Mouse (Mus musculus) embryonic facial prominence, embryonic 11.5 days (tissue): ENCODE results near the gene Gfm1. TPM values are rescaled to one million over a fixed set of nuclear protein-coding genes. Genes with fewer than 3 reads are reported as not detected.

ENCODE experiments used
- ATAC-seq: fragments of 200-750 bp; cut with Nextera tagmentation; replicated peaks from 2 replicates; pipeline ENCODE4 v1.8.0; 2017; ENCODE audit warnings: low read depth; ENCODE audit not compliant: insufficient number of reproducible peaks, low FRiP score, low TSS enrichment
- DNase-seq: peaks from one replicate; pipeline ENCODE4 v3.0.0-alpha.2; 2015; ENCODE audit warnings: low spot score
- H3K27ac ChIP-seq: fragments of 300-500 bp; sonication (generic); replicated peaks from 2 replicates; pipeline ENCODE4 v1.5.1; 2014; ENCODE audit warnings: mild to moderate bottlenecking, low read depth, low read length, control low read depth
- H3K27me3 ChIP-seq: fragments of 300-500 bp; sonication (generic); 2 replicates; pipeline ENCODE4 v1.6.1; 2014; ENCODE audit warnings: mild to moderate bottlenecking, low read length, moderate library complexity, mixed read lengths; ENCODE audit not compliant: control insufficient read depth, insufficient read depth
- H3K36me3 ChIP-seq: fragments of 300-500 bp; sonication (generic); replicated peaks from 2 replicates; pipeline ENCODE4 v1.6.1; 2014; ENCODE audit warnings: low read depth, mild to moderate bottlenecking, low read length, moderate library complexity, mixed read lengths; ENCODE audit not compliant: control insufficient read depth, insufficient read depth
- H3K4me1 ChIP-seq: fragments of 300-500 bp; sonication (generic); 2 replicates; pipeline ENCODE4 v1.6.1; 2014; ENCODE audit warnings: low read length, mixed read lengths; ENCODE audit not compliant: control insufficient read depth, insufficient read depth
- H3K4me2 ChIP-seq: fragments of 300-500 bp; sonication (generic); 2 replicates; pipeline ENCODE4 v1.6.1; 2014; ENCODE audit warnings: low read depth, mild to moderate bottlenecking, control low read depth, low read length, moderate library complexity
- H3K4me3 ChIP-seq: fragments of 300-500 bp; sonication (generic); 2 replicates; pipeline ENCODE4 v1.5.1; 2014; ENCODE audit warnings: low read depth, low read length, control low read depth
- H3K9ac ChIP-seq: fragments of 300-500 bp; sonication (generic); replicated peaks from 2 replicates; pipeline ENCODE4 v1.6.1; 2014; ENCODE audit warnings: mild to moderate bottlenecking, control low read depth, low read length
- H3K9me3 ChIP-seq: fragments of 300-500 bp; sonication (generic); replicated peaks from 2 replicates; pipeline ENCODE4 v1.6.1; 2016; ENCODE audit warnings: mild to moderate bottlenecking, low read length, inconsistent platforms, mixed read lengths; ENCODE audit not compliant: control insufficient read depth
- WGBS: fragments of 180-500 bp; shearing (Covaris S2); extraction: QIAGEN DNeasy Blood & Tissue Kit; methylation state at CpG from one replicate; pipeline ENCODE4 v1.1.7; 2014; 5-methylcytosine and 5-hydroxymethylcytosine counted together
- polyA plus RNA-seq: library from polyadenylated mRNA; unstranded; fragments of >200 nt; fragmentation: Nextera tagmentation; extraction: Ambion mirVana; gene quantifications from 2 replicates; pipeline ENCODE4 v1.2.1, GENCODE M21; 2014

Gene Gfm1
- polyA plus RNA-seq, 1 experiment from 2014 or later = 68.0 TPM

GRCm38 (mm10) chr3:67520568-67521143, 90.8 kb downstream of the Gfm1 start:
- WGBS = 83% methylated on average over 5 of the region's 5 CpGs
- no peak overlapping the region for H3K4me3 ChIP-seq
- H3K4me1 ChIP-seq = no peaks in the 10 kb centered on the region
- peaks cover 1% of the 10 kb centered on the region for H3K27me3 ChIP-seq
- DNase-seq (no peak), ATAC-seq (no peak)
- no peak overlapping the region for H3K4me2 ChIP-seq
- no peaks in the 10 kb centered on the region for H3K36me3 ChIP-seq
- H3K9ac ChIP-seq = no peak overlapping the region
- H3K9me3 ChIP-seq = no peaks in the 10 kb centered on the region
- no peak overlapping the region for H3K27ac ChIP-seq

DNA sequence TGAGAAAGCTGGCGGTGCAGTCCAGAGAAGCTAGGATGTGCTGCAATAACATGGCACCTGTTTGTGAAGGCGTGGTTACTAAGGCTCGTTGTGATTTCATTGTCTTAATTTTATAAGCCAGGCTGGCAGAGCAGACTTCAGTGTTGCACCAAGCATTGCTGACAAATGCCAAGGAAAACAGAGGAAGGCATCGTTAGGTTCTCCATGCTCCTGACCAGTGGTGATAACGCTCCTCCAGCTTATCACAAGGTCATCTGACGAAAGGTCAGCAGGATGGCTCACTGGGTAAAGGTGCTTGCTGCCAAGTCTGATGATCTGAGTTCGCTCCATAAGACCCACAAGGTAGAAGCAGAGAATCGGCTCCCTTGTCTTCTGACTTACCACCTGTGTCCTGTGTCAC, 92.8 kb downstream of the Gfm1 start:
- 86% methylated on average over 8 of the region's 8 CpGs for WGBS
- ATAC-seq (no peak), DNase-seq (no peak)
- Histone ChIP-seq H3K36me3 (no peaks in the 10 kb centered on the region), H3K27me3 (no peaks in the 10 kb centered on the region), H3K4me1 (no peaks in the 10 kb centered on the region), H3K9ac (no peak overlapping the region), H3K4me2 (no peak overlapping the region), H3K27ac (no peak overlapping the region), H3K4me3 (no peak overlapping the region), H3K9me3 (no peaks in the 10 kb centered on the region)

GRCm38 (mm10) chr3:67524768-67525167, 94.9 kb downstream of the Gfm1 start:
- Histone ChIP-seq H3K4me2 (no peak overlapping the region), H3K27ac (no peak overlapping the region), H3K4me1 (no peaks in the 10 kb centered on the region), H3K9ac (no peak overlapping the region), H3K36me3 (no peaks in the 10 kb centered on the region), H3K9me3 (no peaks in the 10 kb centered on the region), H3K4me3 (no peak overlapping the region), H3K27me3 (no peaks in the 10 kb centered on the region)
- WGBS = 78% methylated on average over 6 of the region's 6 CpGs
- ATAC-seq (no peak), DNase-seq (no peak)

Other genes starting within 250 kb of the Gfm1 start
- 27.5 and 33.0 TPM in 2 replicates for gene Mlf1, start 56.0 kb upstream of the Gfm1 start, polyA plus RNA-seq
- not detected in 2 replicates for gene Gm17402, start 54.9 kb upstream of the Gfm1 start, polyA plus RNA-seq
- 80.1 and 82.1 TPM in 2 replicates for gene Lxn, start 33.8 kb downstream of the Gfm1 start, polyA plus RNA-seq
- 0.52 and 1.6 TPM in 2 replicates for gene Rarres1, start 85.4 kb downstream of the Gfm1 start, polyA plus RNA-seq
- gene Mfsd1, start 152.6 kb downstream of the Gfm1 start, polyA plus RNA-seq = 76.3 and 76.6 TPM in 2 replicates